Mouse (Mus musculus) heart, adult 2 months (tissue): ENCODE measurements around the gene Olfr47.

Experiments used
- CTCF ChIP-seq: fragments of 200-600 bp; IDR thresholded peaks from 2 replicates; pipeline ENCODE4 v1.8.1; 2022; ENCODE audit warnings: antibody characterized with exemption, mild to moderate bottlenecking, moderate library complexity
- POLR2A ChIP-seq: fragments of 200-500 bp; IDR thresholded peaks from 2 replicates; pipeline ENCODE4 v1.6.1; 2011; ENCODE audit warnings: mild to moderate bottlenecking, low read depth, low read length, control low read depth; ENCODE audit not compliant: insufficient read depth

GRCm38 (mm10) chr6:43265363-43266041 is 34.2 kb downstream of the Olfr47 start, which contains the start of gene Arhgef5:
- TF ChIP-seq POLR2A (no peak), CTCF (no peak)
